Mouse (Mus musculus) heart, embryonic 13.5 days (tissue): ENCODE measurements around the gene Ifitm10. TPM values are rescaled to one million over a fixed set of nuclear protein-coding genes. Genes with fewer than 3 reads are reported as not detected.
"Not testable (repeated sequence)": the region's sequence is repeated elsewhere in the genome, so short reads cannot be mapped to it uniquely, and the experiment has no call there.

ENCODE experiments used
- ATAC-seq: fragments of 200-750 bp; cut with Nextera tagmentation; 2 replicates; pipeline ENCODE4 v1.8.0; 2017; ENCODE audit warnings: moderate TSS enrichment; ENCODE audit not compliant: insufficient number of reproducible peaks, low FRiP score, low TSS enrichment; ENCODE audit errors: extremely low read depth
- H3K27ac ChIP-seq: fragments of 300-500 bp; sonication (generic); replicated peaks from 2 replicates; pipeline ENCODE4 v1.5.1; 2015; ENCODE audit warnings: moderate library complexity, mild to moderate bottlenecking, inconsistent platforms
- H3K27me3 ChIP-seq: fragments of 300-500 bp; sonication (generic); replicated peaks from 2 replicates; pipeline ENCODE4 v1.6.1; 2015; ENCODE audit warnings: mild to moderate bottlenecking, inconsistent platforms
- H3K36me3 ChIP-seq: fragments of 300-500 bp; sonication (generic); 2 replicates; pipeline ENCODE4 v1.6.1; 2015; ENCODE audit warnings: mild to moderate bottlenecking, inconsistent platforms
- H3K4me1 ChIP-seq: fragments of 300-500 bp; sonication (generic); 2 replicates; pipeline ENCODE4 v1.6.1; 2015; ENCODE audit warnings: inconsistent platforms
- H3K4me2 ChIP-seq: fragments of 300-500 bp; sonication (generic); 2 replicates; pipeline ENCODE4 v1.6.1; 2015; ENCODE audit warnings: inconsistent platforms, mild to moderate bottlenecking, moderate library complexity
- H3K4me3 ChIP-seq: fragments of 300-500 bp; sonication (generic); 2 replicates; pipeline ENCODE4 v1.5.1; 2015; ENCODE audit warnings: moderate library complexity, mild to moderate bottlenecking, inconsistent platforms
- H3K9ac ChIP-seq: fragments of 300-500 bp; sonication (generic); 2 replicates; pipeline ENCODE4 v1.6.1; 2015; ENCODE audit warnings: inconsistent platforms, mild to moderate bottlenecking, moderate library complexity
- H3K9me3 ChIP-seq: fragments of 300-500 bp; sonication (generic); 2 replicates; pipeline ENCODE4 v1.6.1; 2016; ENCODE audit warnings: inconsistent platforms
- WGBS: fragments of 180-500 bp; shearing (Covaris S2); methylation state at CpG from one replicate; pipeline ENCODE4 v1.1.7; 2015; ENCODE audit warnings: mixed read lengths; 5-methylcytosine and 5-hydroxymethylcytosine counted together
- polyA plus RNA-seq: library from polyadenylated mRNA; unstranded; fragments of >200 nt; fragmentation: Nextera tagmentation; extraction: Ambion mirVana; gene quantifications from 2 replicates; pipeline ENCODE4 v1.2.1, GENCODE M21; 2015

Gene Ifitm10
- 6.5 and 7.5 TPM in 2 replicates for polyA plus RNA-seq

- Histone ChIP-seq H3K4me1 (peaks cover 54% of the 10 kb centered on the region), H3K36me3 (peaks cover 42% of the 10 kb centered on the region), H3K9ac (peak within 1 kb of the TSS; percentile 81), H3K4me3 (peak within 1 kb of the TSS; percentile 64), H3K27ac (0 out of 2 replicates have a peak within 1 kb of the TSS, but pooled peaks have one; percentile 5), H3K27me3 (peaks cover 38% of the 10 kb centered on the region), H3K9me3 (no peaks in the 10 kb centered on the region), H3K4me2 (peak within 1 kb of the TSS; percentile 97)
- no peak for ATAC-seq
- WGBS, result 70% methylated on average over 8 of the region's 8 CpGs
Observed at GRCm38 (mm10) chr7:142373641-142374412, at the start of gene Ifitm10. TSS of gene Ifitm10 (minus strand) at chr7:142373753.

- no peaks in the 10 kb centered on the region for H3K36me3 ChIP-seq
- 58% methylated on average over 2 of the region's 2 CpGs for WGBS
- H3K9me3 ChIP-seq, result no peaks in the 10 kb centered on the region
- H3K9ac ChIP-seq, result no peak overlapping the region
- no peak overlapping the region for H3K4me2 ChIP-seq
- no peak for ATAC-seq
- no peak overlapping the region for H3K27ac ChIP-seq
- H3K4me3 ChIP-seq, result no peak overlapping the region
- H3K27me3 ChIP-seq, result no peaks in the 10 kb centered on the region
- H3K4me1 ChIP-seq, result peaks cover 4% of the 10 kb centered on the region; the same call in 1 of the 2 replicates
Observed at GRCm38 (mm10) chr7:142421826-142422225, 48.3 kb upstream of the Ifitm10 start.

- H3K4me1 ChIP-seq, result no peaks in the 10 kb centered on the region
- no peak overlapping the region for H3K4me3 ChIP-seq
- ATAC-seq, result no peak
- no peaks in the 10 kb centered on the region for H3K36me3 ChIP-seq
- H3K27me3 ChIP-seq, result no peaks in the 10 kb centered on the region
- 62% methylated on average over 5 of the region's 5 CpGs for WGBS
- no peak overlapping the region for H3K4me2 ChIP-seq
- H3K9ac ChIP-seq, result no peak overlapping the region
- H3K9me3 ChIP-seq, result no peaks in the 10 kb centered on the region
- H3K27ac ChIP-seq, result no peak overlapping the region
Observed at GRCm38 (mm10) chr7:142419887-142420286, 46.3 kb upstream of the Ifitm10 start.

- Histone ChIP-seq H3K36me3 (no peaks in the 10 kb centered on the region), H3K9me3 (no peaks in the 10 kb centered on the region), H3K4me3 (no peak overlapping the region), H3K27me3 (no peaks in the 10 kb centered on the region), H3K27ac (no peak overlapping the region), H3K4me1 (no peaks in the 10 kb centered on the region), H3K9ac (no peak overlapping the region), H3K4me2 (no peak overlapping the region)
- no peak for ATAC-seq
- WGBS, result 88% methylated on average over 8 of the region's 8 CpGs
Observed at GRCm38 (mm10) chr7:142418679-142419078, 45.1 kb upstream of the Ifitm10 start.

- Histone ChIP-seq H3K27ac (no peak overlapping the region), H3K27me3 (no peaks in the 10 kb centered on the region), H3K9ac (no peak overlapping the region), H3K36me3 (no peaks in the 10 kb centered on the region), H3K4me3 (no peak overlapping the region), H3K9me3 (no peaks in the 10 kb centered on the region), H3K4me1 (no peaks in the 10 kb centered on the region), H3K4me2 (no peak overlapping the region)
- ATAC-seq, result no peak
- 87% methylated on average over 2 of the region's 2 CpGs for whole genome bisulfite sequencing
Observed at GRCm38 (mm10) chr7:142418027-142418426, 44.5 kb upstream of the Ifitm10 start.

- Histone ChIP-seq H3K36me3 (no peaks in the 10 kb centered on the region), H3K4me3 (no peak overlapping the region), H3K4me2 (no peak overlapping the region), H3K9ac (no peak overlapping the region), H3K27ac (no peak overlapping the region), H3K27me3 (no peaks in the 10 kb centered on the region), H3K4me1 (no peaks in the 10 kb centered on the region), H3K9me3 (no peaks in the 10 kb centered on the region)
- ATAC-seq, result no peak
- 53% methylated on average over 3 of the region's 3 CpGs for WGBS
Observed at GRCm38 (mm10) chr7:142416225-142416624, 42.7 kb upstream of the Ifitm10 start.

GRCm38 (mm10) chr7:142415314-142415713 is 41.8 kb upstream of the Ifitm10 start:
- Histone ChIP-seq H3K4me1 (no peaks in the 10 kb centered on the region), H3K4me2 (no peak overlapping the region), H3K36me3 (no peaks in the 10 kb centered on the region), H3K27ac (no peak overlapping the region), H3K4me3 (no peak overlapping the region), H3K9ac (no peak overlapping the region), H3K9me3 (no peaks in the 10 kb centered on the region), H3K27me3 (no peaks in the 10 kb centered on the region)
- ATAC-seq, result no peak
- WGBS, result 44% methylated on average over 4 of the region's 4 CpGs

GRCm38 (mm10) chr7:142413285-142413684 is 39.7 kb upstream of the Ifitm10 start:
- H3K9me3 ChIP-seq, result no peaks in the 10 kb centered on the region
- H3K27me3 ChIP-seq, result no peaks in the 10 kb centered on the region; the same call in 1 of the 2 replicates
- WGBS, result 73% methylated on average over 6 of the region's 6 CpGs
- ATAC-seq, result no peak
- no peak overlapping the region for H3K9ac ChIP-seq
- no peak overlapping the region for H3K4me3 ChIP-seq
- H3K4me1 ChIP-seq, result no peaks in the 10 kb centered on the region
- no peaks in the 10 kb centered on the region for H3K36me3 ChIP-seq
- no peak overlapping the region for H3K4me2 ChIP-seq
- no peak overlapping the region for H3K27ac ChIP-seq

GRCm38 (mm10) chr7:142409603-142410002 is 36.0 kb upstream of the Ifitm10 start:
- no peak overlapping the region for H3K9ac ChIP-seq

GRCm38 (mm10) chr7:142408686-142409085 is 35.1 kb upstream of the Ifitm10 start:
- no peaks in the 10 kb centered on the region for H3K4me1 ChIP-seq
- H3K36me3 ChIP-seq, result no peaks in the 10 kb centered on the region
- no peak overlapping the region for H3K9ac ChIP-seq
- no peak overlapping the region for H3K27ac ChIP-seq
- ATAC-seq, result no peak
- no peaks in the 10 kb centered on the region for H3K9me3 ChIP-seq
- WGBS, result 87% methylated on average over 8 of the region's 8 CpGs
- H3K4me2 ChIP-seq, result no peak overlapping the region
- no peaks in the 10 kb centered on the region; the same call in 1 of the 2 replicates for H3K27me3 ChIP-seq
- H3K4me3 ChIP-seq, result no peak overlapping the region

More at GRCm38 (mm10) chr7:142409603-142410002, 36.0 kb upstream of the Ifitm10 start:
- no peaks in the 10 kb centered on the region for H3K4me1 ChIP-seq
- H3K36me3 ChIP-seq, result no peaks in the 10 kb centered on the region
- H3K9me3 ChIP-seq, result no peaks in the 10 kb centered on the region
- no peak overlapping the region for H3K27ac ChIP-seq
- no peak overlapping the region for H3K4me3 ChIP-seq
- 78% methylated on average over 3 of the region's 3 CpGs for WGBS
- H3K27me3 ChIP-seq, result no peaks in the 10 kb centered on the region; the same call in 1 of the 2 replicates
- no peak for ATAC-seq
- H3K4me2 ChIP-seq, result no peak overlapping the region

GRCm38 (mm10) chr7:142407935-142408334 is 34.4 kb upstream of the Ifitm10 start:
- WGBS, result 69% methylated on average over 4 of the region's 4 CpGs
- Histone ChIP-seq H3K27me3 (no peaks in the 10 kb centered on the region; the same call in 1 of the 2 replicates), H3K9me3 (no peaks in the 10 kb centered on the region), H3K9ac (no peak overlapping the region), H3K4me3 (no peak overlapping the region), H3K36me3 (no peaks in the 10 kb centered on the region), H3K27ac (no peak overlapping the region), H3K4me1 (no peaks in the 10 kb centered on the region), H3K4me2 (no peak overlapping the region)
- no peak for ATAC-seq

GRCm38 (mm10) chr7:142405134-142405533 is 31.6 kb upstream of the Ifitm10 start:
- H3K36me3 ChIP-seq, H3K9ac ChIP-seq, H3K9me3 ChIP-seq, H3K4me3 ChIP-seq, H3K4me1 ChIP-seq, H3K27me3 ChIP-seq, H3K4me2 ChIP-seq, H3K27ac ChIP-seq, ATAC-seq: not testable (repeated sequence)
- WGBS, result 85% methylated on average over 5 of the region's 5 CpGs
